14 mouse cellular contexts compared by ENCODE assay signal in the genomic region with DNA sequence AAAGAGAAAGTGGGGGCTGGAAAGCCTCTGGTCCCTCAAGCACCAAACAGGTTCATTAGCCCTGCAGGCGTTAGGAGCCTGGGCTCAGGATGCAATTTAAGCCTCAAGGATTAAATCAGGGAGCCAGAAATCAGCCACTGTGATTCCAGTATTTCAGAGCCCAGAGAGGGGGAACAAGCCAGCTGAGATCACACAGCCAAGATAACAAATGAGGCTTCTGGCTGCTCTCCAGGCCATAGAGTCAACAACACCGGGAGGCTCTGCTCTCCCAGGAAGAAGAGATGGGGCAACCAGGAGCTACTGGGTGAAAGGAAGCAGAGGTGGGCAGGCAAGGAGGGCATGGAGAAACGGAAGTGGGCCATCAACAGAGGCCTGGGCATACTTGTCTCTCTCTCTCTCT. TPM values are rescaled to one million over a fixed set of nuclear protein-coding genes. Genes with fewer than 3 reads are reported as not detected.
DNase-seq lines count a peak whose midpoint lies in the region; ATAC-seq and TF ChIP-seq lines count a peak whose summit lies in the region.
"Had no signal": no experiment of that assay in that cellular context is flagged by ENCODE, and none has a peak within 500 bp of the region (broad histone marks: within the 10 kb centered on the region; RNA-seq: fewer than 3 reads in every experiment).

No protein-coding gene starts in this region.

- H3K4me2 ChIP-seq in lung, embryonic 14.5 days: no peak overlapping the region
- H3K4me2 ChIP-seq: embryonic facial prominence, embryonic 15.5 days; forebrain, embryonic 13.5 days; midbrain, embryonic 12.5 days had no signal

- peak; percentile 9 for DNase-seq in gastrocnemius, postnatal 10 days
- no peak for DNase-seq in gastrocnemius, adult 18-20 months (ENCODE audit: low spot score)
- DNase-seq in lung, embryonic 14.5 days: peak; percentile 59
- no peak for DNase-seq in lung, postnatal 14 days
- peak; percentile 76 for DNase-seq in 416B (ENCODE audit: low read depth)
- no peak for DNase-seq in heart, postnatal 4 days
- DNase-seq in cerebellum, postnatal 14 days: no peak
- DNase-seq: adrenal gland, adult 8-10 months had no signal

- no peaks in the 10 kb centered on the region for H3K36me3 ChIP-seq in lung, embryonic 14.5 days (ENCODE audit: insufficient read depth)
- H3K36me3 ChIP-seq: midbrain, embryonic 12.5 days had no signal

- no peaks in the 10 kb centered on the region for H3K27me3 ChIP-seq in lung, embryonic 14.5 days (ENCODE audit: insufficient read depth, low read length)
- H3K27me3 ChIP-seq: embryonic facial prominence, embryonic 15.5 days; midbrain, embryonic 12.5 days had no signal

- H3K9ac ChIP-seq in lung, embryonic 14.5 days: no peak overlapping the region
- H3K9ac ChIP-seq: embryonic facial prominence, embryonic 15.5 days; forebrain, embryonic 13.5 days; midbrain, embryonic 12.5 days had no signal

- ATAC-seq in lung, embryonic 14.5 days (ENCODE audit: insufficient read depth): no peak
- 0 out of 2 replicates have a peak, but pooled peaks have one; percentile 12 for ATAC-seq in megakaryocyte progenitor cell, adult 5-6 weeks (replicated peaks; ENCODE audit: poor library complexity)
- ATAC-seq: forebrain, embryonic 13.5 days had no signal

- no peaks in the 10 kb centered on the region for H3K9me3 ChIP-seq in lung, embryonic 14.5 days (ENCODE audit: low read depth, low read length)
- H3K9me3 ChIP-seq: embryonic facial prominence, embryonic 15.5 days; forebrain, embryonic 13.5 days; midbrain, embryonic 12.5 days had no signal

- H3K4me1 ChIP-seq in lung, embryonic 14.5 days (ENCODE audit: insufficient read depth): peaks cover 45% of the 10 kb centered on the region

- H3K4me3 ChIP-seq in lung, embryonic 14.5 days (ENCODE audit: low read depth, low read length): no peak overlapping the region
- H3K4me3 ChIP-seq: embryonic facial prominence, embryonic 15.5 days; forebrain, embryonic 13.5 days; midbrain, embryonic 12.5 days had no signal

- 31% methylated on average over 3 of the region's 3 CpGs for WGBS in lung, embryonic 14.5 days

- no peak for TF ChIP-seq CTCF in lung, embryonic 14.5 days (IDR thresholded peaks at IDR 0.05; ENCODE audit: low read depth)

- H3K27ac ChIP-seq in lung, embryonic 14.5 days (ENCODE audit: low read depth): no peak overlapping the region; the same call in 1 of the 2 replicates
- H3K27ac ChIP-seq: forebrain, embryonic 13.5 days; midbrain, embryonic 12.5 days had no signal

RNA-seq across cellular contexts. Expression of a gene that starts 14.4 kb away (rescaled TPM):
- total RNA-seq in gastrocnemius, postnatal 10 days (2021): 1 to 10 TPM; 4.7 TPM
- total RNA-seq in gastrocnemius, adult 18-20 months (2021): 1 to 10 TPM in 1 of 2 experiments, under 1 TPM in 1; 0.98 to 1.6 TPM
- 4.5 and 5.4 TPM in 2 replicates for polyA plus RNA-seq in lung, embryonic 14.5 days (2014; fragmentation: Nextera tagmentation; extraction: Ambion mirVana)
- total RNA-seq in megakaryocyte progenitor cell, adult 5-6 weeks (2015): 3.4 and 4.5 TPM in 2 replicates
- 4.0 and 7.5 TPM in 2 replicates for total RNA-seq in megakaryocyte progenitor cell, adult 5-6 weeks (2017)
- total RNA-seq in heart, postnatal 4 days (2021): 1 to 10 TPM; 2.0 to 2.2 TPM

RNA-seq across cellular contexts. Expression of a gene that starts 18.4 kb away (rescaled TPM):
- under 1 TPM; 0.21 to 0.27 TPM for total RNA-seq in gastrocnemius, postnatal 10 days (2021)
- total RNA-seq in gastrocnemius, adult 18-20 months (2021): under 1 TPM in 1 of 2 experiments, not detected in 1; 0.09 TPM
- polyA plus RNA-seq in lung, embryonic 14.5 days (2014; fragmentation: Nextera tagmentation; extraction: Ambion mirVana): 0.33 TPM in 1 of 2 replicates, not detected in the other
- total RNA-seq in megakaryocyte progenitor cell, adult 5-6 weeks (2015): 0.25 and 0.32 TPM in 2 replicates
- 0.12 TPM in 1 of 2 replicates, not detected in the other for total RNA-seq in megakaryocyte progenitor cell, adult 5-6 weeks (2017)
- total RNA-seq in heart, postnatal 4 days (2021): under 1 TPM in 1 of 2 experiments, not detected in 1; 0.11 TPM
- total RNA-seq: gastrocnemius, adult 8-10 months had no signal
- polyA plus RNA-seq: midbrain, embryonic 12.5 days had no signal

RNA-seq across cellular contexts. Expression of a gene that starts 35.6 kb away (rescaled TPM):
- total RNA-seq in gastrocnemius, postnatal 10 days (2021): not detected
- not detected for total RNA-seq in gastrocnemius, adult 18-20 months (2021)
- polyA plus RNA-seq in lung, embryonic 14.5 days (2014; fragmentation: Nextera tagmentation; extraction: Ambion mirVana): not detected in 2 replicates
- total RNA-seq in megakaryocyte progenitor cell, adult 5-6 weeks (2015): 0.20 TPM in 1 of 2 replicates, not detected in the other
- 0.12 TPM in 1 of 2 replicates, not detected in the other for total RNA-seq in megakaryocyte progenitor cell, adult 5-6 weeks (2017)
- total RNA-seq in heart, postnatal 4 days (2021): not detected
- total RNA-seq: gastrocnemius, adult 8-10 months had no signal
- polyA plus RNA-seq: embryonic facial prominence, embryonic 15.5 days; heart, postnatal 0 days; midbrain, embryonic 12.5 days had no signal

RNA-seq across cellular contexts. Expression of a gene that starts 44.4 kb away (rescaled TPM):
- 1 to 10 TPM; 7.0 TPM for total RNA-seq in gastrocnemius, postnatal 10 days (2021)
- total RNA-seq in gastrocnemius, adult 18-20 months (2021): 1 to 10 TPM; 1.2 to 2.3 TPM
- polyA plus RNA-seq in lung, embryonic 14.5 days (2014; fragmentation: Nextera tagmentation; extraction: Ambion mirVana): 15.0 and 15.3 TPM in 2 replicates
- 16.0 and 17.1 TPM in 2 replicates for total RNA-seq in megakaryocyte progenitor cell, adult 5-6 weeks (2015)
- 22.0 and 29.0 TPM in 2 replicates for total RNA-seq in megakaryocyte progenitor cell, adult 5-6 weeks (2017)
- 1 to 10 TPM; 4.2 to 5.4 TPM for total RNA-seq in heart, postnatal 4 days (2021)

Comparison
In these comparisons a context has a peak if more than half of its experiments do, and no peak if none do; other contexts are left out.
1. DNase-seq: peak in gastrocnemius, postnatal 10 days (single experiment), lung, embryonic 14.5 days (single experiment) and 416B (single experiment); none in gastrocnemius, adult 18-20 months (single experiment), lung, postnatal 14 days (single experiment), heart, postnatal 4 days (single experiment) and cerebellum, postnatal 14 days (0 of 2).